In the genomic region with DNA sequence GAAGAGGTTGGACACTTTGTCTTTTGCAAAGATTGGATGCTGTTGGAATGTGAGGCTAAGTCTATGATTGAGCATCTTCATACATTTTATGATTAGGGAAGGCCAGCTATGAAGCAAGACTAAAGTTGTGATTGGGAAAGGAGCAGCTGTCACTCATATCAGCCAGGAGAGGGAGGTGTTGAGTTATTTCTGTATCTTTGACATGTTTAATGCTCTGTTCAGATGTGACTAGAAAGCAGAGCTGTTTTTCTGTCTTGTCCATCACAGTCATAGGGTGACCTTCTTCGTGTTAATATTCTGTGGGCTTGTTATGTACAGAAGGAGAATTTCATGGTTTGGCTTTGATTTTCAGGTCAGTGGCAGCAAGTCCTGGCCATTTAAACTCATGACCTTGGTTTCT, we compare ENCODE assay signal across 11 mouse cellular contexts.
A peak's percentile ranks its signal among the peaks of the same experiment; 100 is the strongest.
DNase-seq lines count a peak whose midpoint lies in the region; ATAC-seq and TF ChIP-seq lines count a peak whose summit lies in the region.
"Had no signal": no experiment of that assay in that cellular context is flagged by ENCODE, and none has a peak within 500 bp of the region (broad histone marks: within the 10 kb centered on the region; RNA-seq: fewer than 3 reads in every experiment).

No protein-coding gene starts in this region.

- H3K4me1 ChIP-seq in cerebellum, adult 2 months (ENCODE audit: control insufficient read depth, insufficient read depth, low read length) = peaks cover 14% of the 10 kb centered on the region; the same call in 1 of the 2 replicates
- H3K4me1 ChIP-seq in hindbrain, embryonic 14.5 days (replicated peaks; ENCODE audit: control insufficient read depth, insufficient read depth, low read length) = no peaks in the 10 kb centered on the region
- no peaks in the 10 kb centered on the region for H3K4me1 ChIP-seq in hindbrain, embryonic 10.5 days (replicated peaks)
- H3K4me1 ChIP-seq in neural tube, embryonic 11.5 days (ENCODE audit: control insufficient read depth, insufficient read depth, low read length) = no peaks in the 10 kb centered on the region
- no peaks in the 10 kb centered on the region for H3K4me1 ChIP-seq in neural tube, embryonic 15.5 days
- H3K4me1 ChIP-seq: hindbrain, embryonic 12.5 days; liver, embryonic 15.5 days had no signal

- no peak overlapping the region for H3K27ac ChIP-seq in cerebellum, adult 2 months (ENCODE audit: insufficient read depth, low read length)
- H3K27ac ChIP-seq in hindbrain, embryonic 14.5 days = no peak overlapping the region
- H3K27ac ChIP-seq in hindbrain, embryonic 10.5 days = no peak overlapping the region
- H3K27ac ChIP-seq in neural tube, embryonic 11.5 days (ENCODE audit: low read depth, low read length) = no peak overlapping the region
- H3K27ac ChIP-seq in neural tube, embryonic 15.5 days (replicated peaks) = no peak overlapping the region
- H3K27ac ChIP-seq: hindbrain, embryonic 12.5 days; liver, embryonic 15.5 days had no signal

- H3K9ac ChIP-seq in hindbrain, embryonic 14.5 days = no peak overlapping the region
- H3K9ac ChIP-seq in neural tube, embryonic 11.5 days (ENCODE audit: low read length) = no peak overlapping the region
- H3K9ac ChIP-seq in neural tube, embryonic 15.5 days (replicated peaks) = no peak overlapping the region
- H3K9ac ChIP-seq: hindbrain, embryonic 12.5 days; liver, embryonic 15.5 days had no signal

- H3K27me3 ChIP-seq in cerebellum, adult 2 months (ENCODE audit: control insufficient read depth, insufficient read depth, low read length) = no peaks in the 10 kb centered on the region
- no peaks in the 10 kb centered on the region for H3K27me3 ChIP-seq in hindbrain, embryonic 14.5 days (ENCODE audit: control insufficient read depth, insufficient read depth, low read length)
- no peaks in the 10 kb centered on the region for H3K27me3 ChIP-seq in hindbrain, embryonic 10.5 days (ENCODE audit: insufficient read depth, poor library complexity, severe bottlenecking)
- H3K27me3 ChIP-seq in neural tube, embryonic 11.5 days (ENCODE audit: control insufficient read depth, insufficient read depth, low read length) = no peaks in the 10 kb centered on the region
- H3K27me3 ChIP-seq in neural tube, embryonic 15.5 days (replicated peaks) = no peaks in the 10 kb centered on the region
- H3K27me3 ChIP-seq: hindbrain, embryonic 12.5 days; liver, embryonic 15.5 days had no signal

- no peak overlapping the region for H3K4me3 ChIP-seq in cerebellum, adult 2 months (replicated peaks; ENCODE audit: insufficient read depth, low read depth, low read length)
- no peak overlapping the region for H3K4me3 ChIP-seq in hindbrain, embryonic 14.5 days (replicated peaks; ENCODE audit: low read length)
- no peak overlapping the region for H3K4me3 ChIP-seq in hindbrain, embryonic 10.5 days
- H3K4me3 ChIP-seq in neural tube, embryonic 11.5 days (ENCODE audit: low read depth, low read length) = no peak overlapping the region
- H3K4me3 ChIP-seq in neural tube, embryonic 15.5 days (replicated peaks) = no peak overlapping the region
- H3K4me3 ChIP-seq: hindbrain, embryonic 12.5 days; liver, embryonic 15.5 days had no signal

- ATAC-seq in hindbrain, embryonic 14.5 days (ENCODE audit: low FRiP score) = no peak
- no peak for ATAC-seq in neural tube, embryonic 11.5 days (ENCODE audit: insufficient read depth, low FRiP score, low TSS enrichment)
- ATAC-seq in neural tube, embryonic 15.5 days (ENCODE audit: low FRiP score) = no peak

- H3K4me2 ChIP-seq in hindbrain, embryonic 14.5 days (replicated peaks) = no peak overlapping the region
- no peak overlapping the region for H3K4me2 ChIP-seq in neural tube, embryonic 11.5 days (ENCODE audit: low read depth)
- no peak overlapping the region for H3K4me2 ChIP-seq in neural tube, embryonic 15.5 days
- H3K4me2 ChIP-seq: hindbrain, embryonic 12.5 days; liver, embryonic 15.5 days had no signal

- no peak for TF ChIP-seq POLR2A in cerebellum, adult 2 months (IDR thresholded peaks at IDR 0.05; ENCODE audit: borderline replicate concordance, insufficient read depth, low read length)

- no peaks in the 10 kb centered on the region for H3K36me3 ChIP-seq in hindbrain, embryonic 14.5 days (replicated peaks; ENCODE audit: control insufficient read depth, insufficient read depth)
- H3K36me3 ChIP-seq in hindbrain, embryonic 10.5 days = no peaks in the 10 kb centered on the region
- no peaks in the 10 kb centered on the region for H3K36me3 ChIP-seq in neural tube, embryonic 11.5 days (ENCODE audit: control insufficient read depth, insufficient read depth, low read length)
- H3K36me3 ChIP-seq in neural tube, embryonic 15.5 days = no peaks in the 10 kb centered on the region
- H3K36me3 ChIP-seq: hindbrain, embryonic 12.5 days; liver, embryonic 15.5 days had no signal

- 33% methylated on average over 1 of the region's 1 CpGs for WGBS in cerebellum, adult 2 months
- WGBS in hindbrain, embryonic 14.5 days = 53% methylated on average over 1 of the region's 1 CpGs
- 82% methylated on average over 1 of the region's 1 CpGs for WGBS in hindbrain, embryonic 10.5 days
- WGBS in neural tube, embryonic 11.5 days = 76% methylated on average over 1 of the region's 1 CpGs
- WGBS in neural tube, embryonic 15.5 days = 69% methylated on average over 1 of the region's 1 CpGs

- peak; percentile 21; the same call in 1 of the 2 replicates for TF ChIP-seq CTCF in cerebellum, adult 2 months (IDR thresholded peaks at IDR 0.05; ENCODE audit: borderline replicate concordance, insufficient read depth, low read depth, low read length)

- peak in 1 of 2 experiments; percentile 47 for DNase-seq in cerebellum, adult 2 months
- no peak for DNase-seq in cerebellum, postnatal 4 days (ENCODE audit: low spot score in 2 of 2)
- DNase-seq in hindbrain, embryonic 14.5 days (ENCODE audit: low spot score) = peak; percentile 51
- no peak for DNase-seq in hindbrain, embryonic 10.5 days (ENCODE audit: low spot score)
- DNase-seq in neural tube, embryonic 11.5 days (ENCODE audit: low spot score) = peak; percentile 10
- DNase-seq in thymus, postnatal 14 days = no peak
- DNase-seq in heart, adult 8-10 months (ENCODE audit: low spot score) = no peak
- DNase-seq: kidney, postnatal 14 days had no signal

- H3K9me3 ChIP-seq in hindbrain, embryonic 14.5 days (ENCODE audit: control insufficient read depth, low read length) = no peaks in the 10 kb centered on the region
- H3K9me3 ChIP-seq in hindbrain, embryonic 10.5 days = no peaks in the 10 kb centered on the region
- no peaks in the 10 kb centered on the region for H3K9me3 ChIP-seq in neural tube, embryonic 11.5 days (ENCODE audit: control insufficient read depth, low read length)
- H3K9me3 ChIP-seq in neural tube, embryonic 15.5 days (replicated peaks) = no peaks in the 10 kb centered on the region
- H3K9me3 ChIP-seq: hindbrain, embryonic 12.5 days; liver, embryonic 15.5 days had no signal

Comparison
In these comparisons a context has a peak if more than half of its experiments do, and no peak if none do; other contexts are left out.
1. DNase-seq: peak in hindbrain, embryonic 14.5 days (single experiment) and neural tube, embryonic 11.5 days (single experiment); none in cerebellum, postnatal 4 days (0 of 2), hindbrain, embryonic 10.5 days (single experiment), thymus, postnatal 14 days (single experiment) and heart, adult 8-10 months (single experiment).